Mouse (Mus musculus) left cerebral cortex, adult 2 months (tissue): ENCODE measurements around the gene Sorbs1. TPM values are rescaled to one million over a fixed set of nuclear protein-coding genes. Genes with fewer than 3 reads are reported as not detected.

Experiments used
- DNase-seq, 2 experiments: peaks; one replicate each; pipeline ENCODE4 v3.0.0; 2021 to 2022; ENCODE audit warnings: low spot score in 2 of 2, mixed read lengths in 1 of 2; ENCODE audit errors: extremely low spot score in 1 of 2
- H3K27ac ChIP-seq: fragments of 200-600 bp; 2 replicates; pipeline ENCODE4 v1.8.1; 2022
- H3K4me3 ChIP-seq: fragments of 200-600 bp; 2 replicates; pipeline ENCODE4 v1.8.1; 2022
- CTCF ChIP-seq: fragments of 200-600 bp; IDR thresholded peaks from 2 replicates; pipeline ENCODE4 v1.8.1; 2022; ENCODE audit warnings: antibody characterized with exemption, mild to moderate bottlenecking, moderate library complexity
- intact Hi-C: fragments of 180-260 bp; cut with DNase I; formaldehyde crosslinking; loops from one replicate; pipeline ENCODE4 v1.15.1; 2025
- total RNA-seq, 2 experiments: library from RNA; stranded (reverse); gene quantifications; 2 replicates each; pipeline ENCODE4 v1.2.3; 2021

The Sorbs1 gene
- total RNA-seq, 2 experiments from 2014 or later: 160 to 161 TPM

GRCm38 (mm10) chr19:40374720-40375119 is 138.9 kb downstream of the Sorbs1 start:
- H3K4me3 ChIP-seq: no peak overlapping the region
- no peak for DNase-seq
- no peak overlapping the region for H3K27ac ChIP-seq
- no peak for TF ChIP-seq CTCF
- intact Hi-C loops: no loop called here

- no peak for TF ChIP-seq CTCF
- DNase-seq: no peak
- no peak overlapping the region for H3K4me3 ChIP-seq
- peak overlapping the region; percentile 74 for H3K27ac ChIP-seq
- intact Hi-C loops: no loop called here
Measured at GRCm38 (mm10) chr19:40372679-40373078, 140.9 kb downstream of the Sorbs1 start.

GRCm38 (mm10) chr19:40371866-40372265 is 141.7 kb downstream of the Sorbs1 start:
- no peak for DNase-seq
- peak overlapping the region; percentile 74 for H3K27ac ChIP-seq
- no peak overlapping the region for H3K4me3 ChIP-seq
- TF ChIP-seq CTCF: no peak
- intact Hi-C loops: no loop called here

GRCm38 (mm10) chr19:40369852-40370811 is 143.4 kb downstream of the Sorbs1 start:
- Histone ChIP-seq H3K4me3 (no peak overlapping the region), H3K27ac (peak overlapping the region; percentile 72)
- no peak for DNase-seq
- intact Hi-C loops: no loop called here
- TF ChIP-seq CTCF: peak; percentile 17

GRCm38 (mm10) chr19:40368517-40368916 is 145.1 kb downstream of the Sorbs1 start:
- DNase-seq: no peak
- H3K27ac ChIP-seq: no peak overlapping the region; the same call in 1 of the 2 replicates
- intact Hi-C loops: no loop called here
- no peak for TF ChIP-seq CTCF
- no peak overlapping the region for H3K4me3 ChIP-seq

GRCm38 (mm10) chr19:40366163-40366941 is 147.2 kb downstream of the Sorbs1 start:
- H3K4me3 ChIP-seq: no peak overlapping the region
- H3K27ac ChIP-seq: peak overlapping the region; percentile 64
- no peak for TF ChIP-seq CTCF
- peak in 1 of 2 experiments; percentile 61 for DNase-seq
- intact Hi-C loops: no loop called here

- intact Hi-C loops: no loop called here
- no peak for DNase-seq
- Histone ChIP-seq H3K4me3 (no peak overlapping the region), H3K27ac (peak overlapping the region; percentile 64)
- TF ChIP-seq CTCF: no peak
Measured at GRCm38 (mm10) chr19:40365137-40365536, 148.4 kb downstream of the Sorbs1 start.

- intact Hi-C loops: no loop called here
- no peak overlapping the region for H3K4me3 ChIP-seq
- H3K27ac ChIP-seq: no peak overlapping the region
- peak; percentile 34 for TF ChIP-seq CTCF
- no peak for DNase-seq
Measured at GRCm38 (mm10) chr19:40363447-40363846, 150.1 kb downstream of the Sorbs1 start.

- no peak for TF ChIP-seq CTCF
- no peak overlapping the region for H3K4me3 ChIP-seq
- intact Hi-C loops: no loop called here
- H3K27ac ChIP-seq: peak overlapping the region; percentile 32; the same call in 1 of the 2 replicates
- DNase-seq: no peak
Measured at GRCm38 (mm10) chr19:40362203-40362865, 151.2 kb downstream of the Sorbs1 start.

GRCm38 (mm10) chr19:40359712-40360394 is 153.7 kb downstream of the Sorbs1 start:
- no peak overlapping the region for H3K4me3 ChIP-seq
- H3K27ac ChIP-seq: no peak overlapping the region
- intact Hi-C loops: no loop called here
- no peak for DNase-seq
- no peak for TF ChIP-seq CTCF
